Mouse (Mus musculus): Measurements from ENCODE around the gene Ppie. TPM values are rescaled to one million over a fixed set of nuclear protein-coding genes. Genes with fewer than 3 reads are reported as not detected.
A peak's percentile ranks its signal among the peaks of the same experiment; 100 is the strongest.
"Not testable (repeated sequence)": the region's sequence is repeated elsewhere in the genome, so short reads cannot be mapped to it uniquely, and the experiment has no call there.

The Ppie gene
- polyA plus RNA-seq, 1 experiment from 2014 or later = 89.9 TPM

DNA sequence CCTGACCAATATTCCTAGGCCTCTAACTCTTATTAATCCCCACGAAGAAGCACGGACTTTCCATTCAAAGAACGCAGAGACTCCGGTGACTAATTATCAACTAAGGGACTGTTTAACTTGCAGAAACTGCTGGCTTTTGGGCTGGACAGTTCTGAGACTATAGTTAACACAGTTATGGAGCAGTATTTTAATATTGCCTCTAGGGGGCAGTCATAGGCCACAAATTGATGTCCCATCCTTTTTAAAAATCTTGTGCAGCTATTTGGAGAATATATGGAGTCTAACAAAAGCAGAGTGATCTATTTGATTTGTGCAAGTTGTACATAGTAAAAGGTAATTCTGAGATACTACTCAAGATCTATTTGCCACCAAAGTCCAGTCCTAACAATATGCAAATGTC lies 15.3 kb upstream of the Ppie start:
- no peak for ATAC-seq (ENCODE audit: insufficient read depth, low FRiP score, low read depth)

DNA sequence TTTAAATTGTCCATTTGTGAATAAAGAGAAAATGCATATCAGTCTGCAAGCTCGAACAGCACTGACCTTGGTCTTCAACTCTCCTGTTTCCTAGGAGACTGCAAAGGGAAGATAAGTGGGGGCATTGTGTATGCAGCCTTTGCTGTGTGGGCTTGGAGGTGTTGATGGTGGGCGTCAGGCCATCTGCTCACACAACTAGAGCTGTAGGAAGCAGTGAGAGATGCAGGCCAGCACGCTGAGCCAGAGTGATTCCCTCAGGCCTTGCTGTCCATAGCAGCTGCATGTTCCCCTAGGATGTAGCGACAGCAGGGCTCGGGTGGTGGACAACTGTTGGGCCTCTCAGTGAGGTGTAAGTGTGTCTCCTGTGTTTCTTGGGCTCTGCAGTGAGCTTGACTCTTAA lies 13.2 kb upstream of the Ppie start:
- no peak overlapping the region for H3K27ac ChIP-seq
- WGBS = 34% methylated on average over 5 of the region's 5 CpGs
- no peaks in the 10 kb centered on the region for H3K27me3 ChIP-seq (replicated peaks)
- no peaks in the 10 kb centered on the region for H3K4me1 ChIP-seq
- no peak overlapping the region for H3K4me2 ChIP-seq
- H3K36me3 ChIP-seq = no peaks in the 10 kb centered on the region
- H3K9me3 ChIP-seq = no peaks in the 10 kb centered on the region
- H3K4me3 ChIP-seq (replicated peaks) = no peak overlapping the region
- no peak for ATAC-seq (ENCODE audit: insufficient read depth, low FRiP score, low read depth)
- H3K9ac ChIP-seq = no peak overlapping the region

More for the DNA sequence above, 15.3 kb upstream of the Ppie start:
- no peaks in the 10 kb centered on the region for H3K27me3 ChIP-seq (replicated peaks)
- no peak overlapping the region for H3K4me3 ChIP-seq (replicated peaks)
- H3K4me2 ChIP-seq = no peak overlapping the region
- no peak overlapping the region for H3K27ac ChIP-seq
- no peaks in the 10 kb centered on the region for H3K36me3 ChIP-seq
- H3K9me3 ChIP-seq = no peaks in the 10 kb centered on the region
- no peaks in the 10 kb centered on the region for H3K4me1 ChIP-seq
- WGBS = 16% methylated on average over 4 of the region's 4 CpGs
- no peak overlapping the region for H3K9ac ChIP-seq

DNA sequence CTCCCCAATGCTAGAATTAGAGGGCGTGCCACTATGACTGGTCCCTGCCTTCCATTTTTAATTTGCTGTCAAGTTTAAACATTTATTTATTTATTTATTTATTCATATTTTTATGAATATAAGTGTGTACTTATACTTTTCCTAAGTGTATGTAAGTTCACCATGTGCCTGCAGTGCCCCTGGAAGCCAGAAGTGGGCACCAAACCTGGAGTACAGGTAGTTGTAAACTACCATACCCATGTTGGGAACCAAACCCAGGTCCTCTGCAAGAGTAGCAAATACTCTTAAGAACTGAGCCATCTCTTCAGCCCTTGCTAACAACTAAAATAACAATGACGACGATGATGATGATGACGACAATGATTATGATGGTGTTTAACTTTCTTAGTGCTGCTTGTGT lies 12.3 kb upstream of the Ppie start:
- Histone ChIP-seq H3K27me3 (replicated peaks) (no peaks in the 10 kb centered on the region), H3K4me3 (replicated peaks) (no peak overlapping the region), H3K4me2 (no peak overlapping the region), H3K36me3 (no peaks in the 10 kb centered on the region), H3K9me3 (no peaks in the 10 kb centered on the region), H3K27ac (no peak overlapping the region), H3K9ac (no peak overlapping the region), H3K4me1 (no peaks in the 10 kb centered on the region)
- WGBS = 74% methylated on average over 4 of the region's 4 CpGs
- ATAC-seq (ENCODE audit: insufficient read depth, low FRiP score, low read depth) = no peak

DNA sequence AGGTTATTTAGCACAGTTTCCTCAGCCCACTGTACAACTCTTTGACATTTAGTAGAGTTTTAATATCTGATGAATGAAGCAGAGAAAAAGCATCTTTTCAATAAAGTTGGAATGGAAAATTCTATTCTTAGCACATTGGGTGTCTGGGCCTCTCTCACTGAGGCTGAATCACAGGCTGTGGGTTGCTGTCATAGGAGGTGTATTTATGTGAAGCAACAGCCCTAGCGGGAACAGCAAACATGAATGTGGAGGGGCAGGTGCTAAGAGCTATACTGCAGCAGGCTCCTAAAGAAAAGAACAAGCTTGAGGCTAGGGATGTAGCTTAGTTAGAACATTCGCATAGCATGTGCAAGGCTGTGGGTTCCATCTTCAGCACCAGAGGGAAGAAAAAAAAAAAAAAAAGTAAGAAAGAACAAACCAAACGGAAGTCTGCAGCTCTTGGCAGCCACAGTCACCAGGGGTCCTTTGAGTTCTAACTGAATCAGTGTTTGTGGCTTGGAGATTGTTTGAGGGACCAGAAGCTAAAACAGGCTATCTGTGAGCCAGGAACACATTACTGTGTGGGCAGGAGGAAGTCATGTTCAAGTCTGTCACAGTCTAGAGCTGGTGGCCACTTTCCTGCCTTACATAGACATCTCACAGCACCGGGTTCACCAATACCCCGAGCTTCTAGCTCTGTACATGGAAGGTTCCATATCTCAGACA lies 7.8 kb upstream of the Ppie start:
- Histone ChIP-seq H3K4me1 (no peaks in the 10 kb centered on the region), H3K36me3 (no peaks in the 10 kb centered on the region), H3K4me3 (replicated peaks) (no peak overlapping the region), H3K27ac (no peak overlapping the region), H3K9ac (no peak overlapping the region), H3K27me3 (replicated peaks) (no peaks in the 10 kb centered on the region), H3K4me2 (no peak overlapping the region), H3K9me3 (no peaks in the 10 kb centered on the region)
- ATAC-seq (ENCODE audit: insufficient read depth, low FRiP score, low read depth) = no peak
- whole genome bisulfite sequencing = 73% methylated on average over 5 of the region's 5 CpGs

DNA sequence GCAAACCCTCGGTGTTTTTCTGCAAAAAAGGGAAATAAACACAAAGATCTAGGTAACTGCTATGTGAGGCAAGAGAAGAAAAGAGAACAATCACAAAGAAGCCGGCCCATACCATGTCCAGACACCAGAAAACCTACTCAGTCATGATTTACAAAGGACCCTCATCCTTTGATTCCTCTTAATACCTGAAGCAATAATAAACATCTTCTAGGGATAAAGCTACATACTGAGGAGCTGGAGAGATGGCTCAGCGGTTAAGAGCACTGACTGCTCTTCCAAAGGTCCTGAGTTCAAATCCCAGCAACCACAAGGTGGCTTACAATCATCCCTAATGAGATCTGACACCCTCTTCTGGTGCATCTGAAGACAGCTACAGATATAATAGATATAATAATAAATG lies 2.2 kb downstream of the Ppie start:
- peaks cover 30% of the 10 kb centered on the region for H3K36me3 ChIP-seq
- WGBS = 84% methylated on average over 3 of the region's 3 CpGs
- ATAC-seq (ENCODE audit: insufficient read depth, low FRiP score, low read depth) = no peak
- no peaks in the 10 kb centered on the region for H3K27me3 ChIP-seq (replicated peaks)
- peaks cover 4% of the 10 kb centered on the region for H3K4me1 ChIP-seq
- no peak overlapping the region for H3K27ac ChIP-seq
- H3K9ac ChIP-seq = no peak overlapping the region
- no peak overlapping the region for H3K4me2 ChIP-seq
- H3K4me3 ChIP-seq (replicated peaks) = no peak overlapping the region
- no peaks in the 10 kb centered on the region for H3K9me3 ChIP-seq

DNA sequence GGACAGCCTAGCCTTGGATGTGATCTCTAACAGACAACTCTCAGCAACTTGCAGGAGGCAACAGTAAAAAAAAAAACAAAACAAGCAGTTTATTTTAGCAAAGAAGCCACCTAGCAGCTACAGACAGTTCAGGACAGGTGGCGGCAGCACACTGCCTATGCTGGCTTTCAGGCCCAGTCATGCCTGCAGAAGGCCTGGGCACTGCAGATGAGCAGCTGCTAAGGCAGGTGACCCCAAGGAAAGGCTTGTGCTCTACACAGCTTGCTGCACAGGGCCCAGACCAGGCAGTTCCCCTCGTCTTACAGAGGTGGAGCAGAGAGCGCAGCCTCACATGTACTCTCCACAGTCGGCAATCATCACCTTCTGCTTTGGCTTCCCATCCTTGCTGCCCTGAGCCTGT lies 12.7 kb downstream of the Ppie start:
- WGBS = 88% methylated on average over 4 of the region's 4 CpGs
- peaks cover 42% of the 10 kb centered on the region for H3K36me3 ChIP-seq
- no peak for ATAC-seq (ENCODE audit: insufficient read depth, low FRiP score, low read depth)

DNA sequence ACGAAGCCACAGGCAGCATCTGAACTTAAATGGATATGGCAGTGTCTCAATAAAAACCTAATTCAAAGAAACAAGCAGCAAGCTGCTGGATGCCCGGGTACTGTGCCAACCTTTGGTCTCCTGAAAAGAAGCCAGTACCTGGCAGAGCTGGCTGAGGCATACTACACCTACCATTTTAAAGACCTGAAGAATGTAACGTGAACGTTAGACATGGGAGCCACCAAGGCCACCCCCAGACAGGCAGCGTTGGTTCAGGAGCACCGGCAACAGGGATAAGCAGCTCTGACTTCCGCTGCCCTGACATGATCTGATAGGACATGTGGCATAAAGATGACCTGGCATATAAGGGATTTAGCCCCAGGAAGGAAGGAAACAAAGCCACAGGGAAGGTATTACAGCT lies 13.1 kb downstream of the Ppie start:
- Histone ChIP-seq H3K9ac (no peak overlapping the region), H3K4me2 (no peak overlapping the region), H3K4me1 (no peaks in the 10 kb centered on the region), H3K36me3 (peaks cover 38% of the 10 kb centered on the region), H3K4me3 (replicated peaks) (no peak overlapping the region), H3K9me3 (no peaks in the 10 kb centered on the region), H3K27me3 (replicated peaks) (no peaks in the 10 kb centered on the region), H3K27ac (no peak overlapping the region)
- no peak for ATAC-seq (ENCODE audit: insufficient read depth, low FRiP score, low read depth)
- WGBS = 96% methylated on average over 7 of the region's 7 CpGs

More for the DNA sequence above, 12.7 kb downstream of the Ppie start:
- no peak overlapping the region for H3K4me3 ChIP-seq (replicated peaks)
- no peaks in the 10 kb centered on the region for H3K9me3 ChIP-seq
- no peak overlapping the region for H3K9ac ChIP-seq
- H3K4me1 ChIP-seq = no peaks in the 10 kb centered on the region
- no peaks in the 10 kb centered on the region for H3K27me3 ChIP-seq (replicated peaks)
- no peak overlapping the region for H3K27ac ChIP-seq
- H3K4me2 ChIP-seq = no peak overlapping the region

DNA sequence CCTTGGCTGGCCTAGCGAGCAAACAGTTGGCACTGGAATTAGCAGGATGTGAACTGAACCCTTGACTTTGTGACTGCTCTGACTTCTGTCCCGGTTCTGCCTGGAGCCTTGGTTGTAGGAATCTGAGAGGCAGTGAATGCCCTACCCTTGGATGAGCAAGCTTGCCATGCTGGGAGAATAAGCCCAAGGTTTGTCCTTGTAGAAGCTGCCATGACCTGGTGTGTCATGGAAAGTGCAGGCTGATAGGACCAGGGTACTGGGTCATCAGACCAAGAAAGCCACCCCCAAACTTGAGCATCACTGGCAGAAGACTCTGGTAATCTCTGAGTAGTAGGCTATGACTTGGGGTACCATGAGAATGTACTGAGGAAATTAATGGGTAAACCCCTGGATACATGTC lies 18.5 kb downstream of the Ppie start:
- ATAC-seq (ENCODE audit: insufficient read depth, low FRiP score, low read depth) = no peak
- Histone ChIP-seq H3K27me3 (replicated peaks) (peaks cover 3% of the 10 kb centered on the region; the same call in 1 of the 2 replicates), H3K9me3 (no peaks in the 10 kb centered on the region), H3K4me3 (replicated peaks) (no peak overlapping the region), H3K27ac (no peak overlapping the region), H3K9ac (no peak overlapping the region), H3K36me3 (peaks cover 12% of the 10 kb centered on the region), H3K4me2 (no peak overlapping the region), H3K4me1 (no peaks in the 10 kb centered on the region)
- 89% methylated on average over 2 of the region's 2 CpGs for WGBS

DNA sequence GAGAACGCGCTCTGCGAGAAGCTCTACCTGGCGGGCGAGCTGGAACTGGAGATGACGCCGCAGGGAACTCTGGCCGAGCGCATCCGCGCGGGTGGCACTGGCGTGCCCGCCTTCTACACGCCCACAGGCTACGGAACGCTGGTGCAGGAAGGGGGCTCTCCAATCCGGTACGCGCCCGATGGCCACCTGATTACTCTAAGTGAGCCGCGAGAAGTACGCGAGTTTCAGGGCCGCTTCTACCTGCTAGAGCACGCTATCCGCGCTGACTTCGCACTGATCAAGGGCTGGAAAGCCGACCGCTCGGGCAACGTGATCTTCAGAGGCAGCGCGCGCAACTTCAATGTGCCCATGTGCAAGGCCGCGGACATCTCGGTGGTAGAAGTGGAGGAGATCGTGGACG lies 23.1 kb downstream of the Ppie start:
- H3K4me1 ChIP-seq; H3K9ac ChIP-seq; H3K27me3 ChIP-seq (replicated peaks); H3K27ac ChIP-seq; H3K36me3 ChIP-seq; H3K9me3 ChIP-seq: not testable (repeated sequence)
- Histone ChIP-seq H3K4me3 (replicated peaks) (peak overlapping the region; percentile 30), H3K4me2 (peak overlapping the region; percentile 60)
- WGBS = 10% methylated on average over 39 of the region's 42 CpGs
- ATAC-seq (ENCODE audit: insufficient read depth, low FRiP score, low read depth) = 0 out of 2 replicates have a peak, but pooled peaks have one; percentile 15

DNA sequence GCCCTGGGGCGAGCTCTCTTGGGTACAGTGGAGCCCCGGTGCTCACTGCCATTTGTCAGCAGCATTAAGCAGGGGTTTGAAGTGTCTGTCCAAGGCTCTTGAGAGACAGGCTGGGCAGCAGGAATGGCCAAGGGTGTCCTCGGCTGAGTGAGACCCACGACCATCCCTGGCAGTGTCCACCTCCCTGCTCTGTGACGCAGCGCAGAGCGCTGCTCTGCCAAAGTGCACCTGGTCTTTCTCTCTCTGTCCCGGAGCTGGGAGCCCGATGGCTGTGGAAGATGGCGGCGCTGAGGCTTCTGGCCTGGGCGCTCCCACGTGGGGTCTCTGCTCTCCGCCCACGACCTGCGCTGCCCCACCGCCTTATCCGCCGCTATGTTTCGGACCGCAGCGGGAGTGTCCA lies 23.7 kb downstream of the Ppie start, which contains the start of gene Oxct2b:
Gene Oxct2b, plus strand, starts transcription at position 256 of the 400 bp plus-strand sequence.
- WGBS = 5% methylated on average over 21 of the region's 22 CpGs
- ATAC-seq (ENCODE audit: insufficient read depth, low FRiP score, low read depth) = no peak
- H3K27me3 ChIP-seq (replicated peaks) = peaks cover 8% of the 10 kb centered on the region
- no peaks in the 10 kb centered on the region for H3K9me3 ChIP-seq
- peak within 1 kb of the TSS; percentile 60 for H3K4me2 ChIP-seq
- no peak within 1 kb of the TSS for H3K27ac ChIP-seq
- H3K36me3 ChIP-seq = no peaks in the 10 kb centered on the region
- peak within 1 kb of the TSS; percentile 30 for H3K4me3 ChIP-seq (replicated peaks)
- 0 out of 2 replicates have a peak, but pooled peaks cover 2% of the 10 kb centered on the region for H3K4me1 ChIP-seq
- no peak within 1 kb of the TSS for H3K9ac ChIP-seq

DNA sequence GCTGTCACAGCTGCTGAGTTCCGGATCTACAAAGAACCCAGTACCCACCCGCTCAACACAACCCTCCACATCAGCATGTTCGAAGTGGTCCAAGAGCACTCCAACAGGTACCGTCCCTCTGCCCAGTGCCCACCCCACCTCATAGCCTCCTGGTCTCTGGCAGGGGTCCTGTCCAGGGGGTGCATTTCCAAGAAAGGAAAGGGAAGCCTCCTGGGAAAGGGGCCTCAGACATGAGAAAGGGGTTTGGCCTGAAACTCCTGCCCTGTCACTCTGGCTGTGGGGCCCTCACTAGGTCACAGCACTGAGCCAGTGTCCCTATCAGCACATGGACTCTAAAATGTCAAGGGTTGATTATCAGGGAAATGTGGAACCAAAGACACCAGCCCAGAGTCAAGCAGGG lies 25.1 kb downstream of the Ppie start:
- not testable (repeated sequence) for H3K27me3 ChIP-seq (replicated peaks); H3K9ac ChIP-seq

DNA sequence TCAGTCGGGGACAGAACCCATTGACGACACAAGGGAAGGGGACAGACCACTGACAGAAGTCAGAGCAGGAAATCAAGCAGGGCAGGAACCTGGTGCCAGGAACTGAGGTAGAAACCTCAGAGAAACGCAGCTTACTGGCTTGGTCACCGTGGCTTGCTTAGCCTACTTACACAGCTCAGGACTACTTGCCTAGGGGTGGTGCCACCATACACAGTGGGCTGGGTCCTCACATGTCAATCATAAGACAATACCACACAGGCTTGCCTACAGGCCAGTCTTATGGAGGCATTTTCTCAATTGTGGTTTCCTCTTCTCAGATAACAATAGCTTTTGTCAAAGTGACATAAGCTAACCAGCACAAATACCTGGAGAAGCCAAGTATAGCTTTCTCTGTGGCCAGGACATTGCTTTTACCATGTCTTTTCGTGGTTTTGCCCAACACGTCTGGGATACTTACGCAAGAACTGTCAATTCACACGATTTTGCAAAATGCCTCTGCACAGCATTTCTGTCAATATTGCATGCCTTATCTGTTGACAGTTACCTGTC lies 27.5 kb downstream of the Ppie start:
- H3K4me3 ChIP-seq (replicated peaks) = no peak overlapping the region
- no peak for ATAC-seq (ENCODE audit: insufficient read depth, low FRiP score, low read depth)
- H3K27ac ChIP-seq = no peak overlapping the region
- H3K27me3 ChIP-seq (replicated peaks) = peaks cover 8% of the 10 kb centered on the region; the same call in 1 of the 2 replicates
- 0 out of 2 replicates have a peak, but pooled peaks cover 2% of the 10 kb centered on the region for H3K4me1 ChIP-seq
- 68% methylated on average over 8 of the region's 8 CpGs for WGBS
- H3K36me3 ChIP-seq = no peaks in the 10 kb centered on the region
- no peaks in the 10 kb centered on the region for H3K9me3 ChIP-seq
- H3K4me2 ChIP-seq = no peak overlapping the region
- no peak overlapping the region for H3K9ac ChIP-seq

More for the DNA sequence above, 25.1 kb downstream of the Ppie start:
- not testable (repeated sequence) for ATAC-seq (ENCODE audit: insufficient read depth, low FRiP score, low read depth); H3K27ac ChIP-seq; H3K4me2 ChIP-seq; H3K4me1 ChIP-seq; H3K4me3 ChIP-seq (replicated peaks); H3K36me3 ChIP-seq; H3K9me3 ChIP-seq
- WGBS = 92% methylated on average over 4 of the region's 4 CpGs

Measured in stomach, embryonic 15.5 days (tissue).